Mouse (Mus musculus) spleen, postnatal 4 days (tissue): Measurements from ENCODE around the gene 4930523C07Rik.

Source experiments
- DNase-seq, 2 experiments: peaks; one replicate each; pipeline ENCODE4 v3.0.0; 2022; ENCODE audit warnings: low spot score in 2 of 2

4930523C07Rik gene

GRCm38 (mm10) chr1:160044237-160045021, at the start of gene 4930523C07Rik:
Gene 4930523C07Rik, plus strand, starts transcription at chr1:160044382.
- peak; percentile 81 to 91 for DNase-seq

- no peak for DNase-seq
Measured at GRCm38 (mm10) chr1:159997329-159997728, 46.9 kb upstream of the 4930523C07Rik start.

GRCm38 (mm10) chr1:159998349-159998748, 45.8 kb upstream of the 4930523C07Rik start:
- DNase-seq: no peak

DNA sequence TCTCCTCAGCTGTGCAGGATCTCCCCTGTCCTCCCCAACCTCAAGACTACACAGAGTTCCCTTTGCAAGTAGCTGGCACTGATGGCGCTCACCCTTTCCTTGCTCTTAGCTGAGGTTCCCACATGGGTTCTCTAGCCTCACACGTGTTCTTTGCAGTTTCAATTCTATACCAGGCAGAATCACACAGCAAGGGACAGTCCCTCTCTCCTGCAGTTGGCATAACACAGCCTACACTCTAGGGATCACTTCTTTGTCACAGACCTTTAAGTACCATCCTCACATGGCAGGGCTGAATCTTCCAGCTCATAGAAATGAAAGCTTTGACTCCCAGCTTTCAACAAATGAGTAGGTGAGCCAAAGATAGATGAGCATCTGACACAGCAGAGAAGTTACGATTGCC, 45.0 kb upstream of the 4930523C07Rik start:
- no peak for DNase-seq

- DNase-seq: no peak
Measured at GRCm38 (mm10) chr1:160005319-160005718, 38.9 kb upstream of the 4930523C07Rik start.

- DNase-seq: no peak
Measured at GRCm38 (mm10) chr1:160006919-160007588, 37.1 kb upstream of the 4930523C07Rik start.

DNA sequence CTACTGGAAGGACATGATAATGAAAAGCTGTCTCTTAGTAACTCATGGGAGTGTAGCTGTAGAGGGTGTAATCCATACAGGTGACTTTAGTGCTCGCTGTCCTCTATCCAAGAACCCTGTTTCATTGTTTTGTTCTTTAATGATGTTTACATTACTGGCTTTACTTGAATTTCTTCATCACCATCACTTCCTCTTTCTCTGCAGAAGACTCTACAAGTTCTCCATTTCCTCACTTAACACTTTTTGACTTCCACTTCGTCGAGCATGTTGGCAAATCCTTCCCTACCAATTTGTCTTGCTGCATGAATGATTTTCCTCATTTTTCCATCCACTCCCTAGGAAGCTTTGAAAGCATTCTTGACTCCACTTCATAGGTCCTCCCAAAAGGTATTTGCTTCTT, 31.1 kb upstream of the 4930523C07Rik start:
- no peak for DNase-seq

DNA sequence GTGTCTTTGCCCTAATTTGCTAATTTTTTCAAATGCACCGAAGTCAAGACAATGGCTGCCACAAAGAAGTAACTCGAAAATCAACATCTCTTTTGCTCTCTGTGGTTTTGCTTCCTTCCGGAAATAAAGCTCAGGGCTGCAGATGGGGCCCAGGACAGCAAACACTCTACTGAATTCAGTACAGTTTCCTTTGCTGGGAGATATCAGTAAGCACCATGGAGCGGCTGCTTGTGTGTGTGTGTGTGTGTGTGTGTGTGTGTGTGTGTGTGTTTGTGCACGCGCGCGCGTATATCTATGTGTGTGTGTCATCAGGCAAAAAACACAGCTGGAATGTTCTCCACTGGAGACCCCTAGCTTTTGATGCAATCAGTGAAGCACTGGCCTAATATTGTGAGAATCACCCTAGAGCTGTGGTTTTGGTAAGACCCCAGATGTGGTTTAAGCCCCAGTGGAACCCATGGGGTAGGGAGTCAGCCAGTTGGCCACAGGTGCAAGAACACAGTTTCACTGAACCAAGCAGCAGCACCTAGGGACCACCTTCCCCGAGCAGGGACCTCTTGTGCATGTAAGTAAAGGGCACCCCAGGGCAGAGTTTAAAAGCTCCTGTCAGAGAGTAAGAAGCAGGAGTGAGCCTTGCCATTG, 19.7 kb upstream of the 4930523C07Rik start:
- DNase-seq: peak; percentile 46 to 73

DNA sequence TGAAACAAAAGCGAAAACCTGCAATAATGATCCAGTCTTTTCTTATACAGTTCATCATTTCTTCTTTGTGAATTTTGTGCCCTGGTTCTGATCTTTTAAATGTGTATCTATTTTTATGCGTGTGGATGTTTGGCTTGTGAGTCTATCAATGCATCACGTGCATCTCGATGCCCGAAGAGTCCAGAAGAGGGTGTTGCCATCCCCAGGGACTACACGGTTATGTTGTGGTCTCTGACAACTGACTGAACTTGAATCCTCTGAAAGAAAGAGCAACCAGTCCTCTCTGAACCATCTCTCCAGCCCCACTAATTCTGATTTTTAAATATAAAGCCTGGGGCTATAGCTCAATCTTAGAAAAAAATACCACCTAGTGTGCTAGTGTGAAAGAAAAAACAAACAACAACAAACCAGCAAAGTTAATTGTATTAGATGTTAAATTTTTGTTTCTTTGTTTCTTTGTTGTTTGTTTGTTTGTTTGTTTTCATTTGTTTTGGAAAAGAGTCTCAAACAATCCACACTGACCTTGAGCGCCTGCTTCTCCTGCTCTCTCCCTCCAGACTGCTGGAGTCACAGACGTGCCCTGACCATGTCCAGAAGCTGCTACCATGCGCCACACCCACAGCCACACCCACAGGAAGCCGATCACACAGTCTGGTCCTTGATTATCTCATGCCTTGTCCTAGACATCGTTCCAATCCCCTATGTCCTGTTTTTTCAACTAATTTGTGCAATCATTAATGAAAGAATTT, 18.9 kb upstream of the 4930523C07Rik start:
- no peak for DNase-seq

DNA sequence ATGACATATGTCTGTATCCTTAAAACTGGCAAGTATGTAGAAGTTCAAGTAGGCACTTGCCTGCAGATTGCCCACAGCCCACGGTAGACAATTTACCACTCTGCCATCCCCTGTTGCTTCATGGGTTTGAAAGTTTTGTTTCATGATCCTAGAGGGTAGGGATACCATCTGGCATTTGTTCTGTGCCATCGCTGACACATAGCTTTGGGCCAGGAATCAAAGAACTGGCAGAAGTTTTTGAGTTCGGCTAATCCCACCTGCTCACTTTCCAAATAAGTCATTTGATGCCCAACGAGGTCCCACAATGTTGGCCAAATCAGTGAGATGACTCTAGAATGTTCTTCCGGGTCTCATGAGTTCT, 18.3 kb upstream of the 4930523C07Rik start:
- no peak for DNase-seq

DNA sequence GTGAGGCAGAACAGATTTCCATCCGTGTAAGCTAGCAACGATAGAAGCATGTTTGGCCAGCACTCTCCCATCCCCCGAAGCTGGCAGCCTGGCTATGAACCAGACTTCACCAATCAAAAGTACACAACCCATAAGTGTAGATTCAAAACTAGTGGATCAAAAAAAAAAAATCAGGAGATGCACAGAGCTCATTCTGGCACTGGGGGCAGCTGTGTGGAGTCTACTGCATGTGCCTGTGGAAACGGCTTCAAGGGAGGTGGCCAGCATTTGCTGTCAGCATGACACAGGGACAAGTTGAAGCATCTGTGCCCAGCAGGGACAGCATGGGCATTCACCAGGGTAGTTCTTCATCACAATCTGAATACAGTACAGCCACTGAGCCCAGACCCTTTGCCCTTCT, 16.2 kb upstream of the 4930523C07Rik start:
- no peak for DNase-seq

DNA sequence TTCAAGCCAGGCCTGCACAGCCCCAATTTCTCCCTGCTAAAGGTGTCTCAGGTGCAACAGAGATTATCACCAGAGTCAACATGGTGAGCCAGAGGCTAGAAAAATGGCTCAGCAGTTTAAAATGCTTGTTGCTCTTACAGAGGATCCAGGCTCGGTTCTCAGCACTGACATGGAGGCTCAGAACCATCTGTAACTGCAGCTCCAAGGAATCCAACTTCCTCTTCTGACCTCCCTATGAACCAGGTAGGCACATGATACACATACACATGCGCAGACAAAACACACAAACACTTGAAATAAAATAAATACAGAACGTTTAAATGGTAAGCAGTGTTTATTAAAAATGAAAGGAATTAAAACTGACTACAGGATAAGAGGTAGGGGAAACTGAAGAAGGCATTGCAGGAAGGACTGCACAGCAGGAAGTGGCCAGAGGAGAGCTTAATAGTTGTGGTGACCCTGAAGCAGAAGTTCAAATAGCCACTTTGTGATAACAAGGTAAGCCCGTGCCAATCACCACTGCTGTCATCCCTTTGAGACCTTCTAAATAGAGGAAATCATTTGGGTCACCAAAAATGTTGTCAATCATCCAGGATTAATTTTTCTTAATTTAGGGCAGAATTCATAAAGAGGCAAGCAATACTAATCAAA, 10.1 kb upstream of the 4930523C07Rik start:
- no peak for DNase-seq

- DNase-seq: no peak
Measured at GRCm38 (mm10) chr1:160035561-160035960, 8.6 kb upstream of the 4930523C07Rik start.

DNA sequence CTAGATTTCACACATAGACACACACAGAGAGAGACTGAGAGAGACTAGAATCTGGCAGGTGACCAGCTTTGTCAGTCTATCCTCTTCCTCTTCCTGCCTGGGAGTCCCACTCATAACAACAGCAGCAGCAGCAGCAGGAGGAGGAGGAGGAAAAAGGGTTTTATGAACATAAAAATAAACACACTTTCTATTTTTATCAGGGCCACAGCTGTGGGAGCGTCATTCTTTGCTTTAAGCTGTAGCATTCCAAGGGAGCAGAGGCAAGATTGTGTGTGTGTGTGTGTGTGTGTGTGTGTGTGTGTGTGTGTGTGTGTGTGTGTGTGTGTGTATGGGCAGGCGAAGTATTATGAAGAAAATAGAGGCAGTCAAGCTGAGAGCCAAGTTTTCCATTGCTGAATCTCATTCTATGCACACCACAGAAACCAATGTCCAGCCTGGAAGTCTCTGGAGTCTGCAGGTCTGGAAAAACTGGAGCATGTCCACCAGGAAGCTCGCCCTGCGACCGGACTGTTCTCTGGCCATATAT, 7.1 kb upstream of the 4930523C07Rik start:
- DNase-seq: no peak

DNA sequence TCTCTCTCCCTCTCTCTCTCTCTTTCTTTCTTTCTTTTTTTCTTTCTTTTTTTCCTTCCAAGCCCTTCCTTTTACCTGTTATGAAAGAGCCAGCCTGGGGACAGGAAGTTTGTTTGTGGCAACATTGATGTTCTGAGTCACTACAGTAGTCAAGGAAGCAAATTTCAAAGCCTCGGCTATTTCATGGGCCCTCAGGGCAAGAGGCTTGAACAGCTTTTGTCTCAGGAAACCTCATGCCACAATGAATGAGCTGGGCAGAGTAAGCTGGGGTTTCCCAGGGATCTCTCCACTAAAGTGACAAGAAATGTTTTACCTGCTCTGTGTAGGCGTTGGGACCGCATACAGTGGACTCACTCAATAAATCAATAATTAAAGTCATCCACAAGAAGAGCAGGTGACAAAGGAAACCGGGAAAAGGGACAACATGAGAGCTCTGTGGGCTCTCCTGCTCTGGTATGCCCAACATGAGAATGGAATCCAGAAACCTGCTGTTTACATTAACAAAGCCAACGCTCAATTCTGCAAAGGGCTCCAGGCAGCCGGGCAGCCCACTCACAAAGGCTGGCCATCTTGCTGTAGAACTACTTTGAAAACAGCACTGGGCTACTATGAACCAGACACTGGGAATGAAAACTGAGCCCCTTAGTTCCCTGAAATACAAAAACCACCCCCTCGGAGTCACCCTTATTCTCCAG, 4.1 kb upstream of the 4930523C07Rik start:
- no peak for DNase-seq

DNA sequence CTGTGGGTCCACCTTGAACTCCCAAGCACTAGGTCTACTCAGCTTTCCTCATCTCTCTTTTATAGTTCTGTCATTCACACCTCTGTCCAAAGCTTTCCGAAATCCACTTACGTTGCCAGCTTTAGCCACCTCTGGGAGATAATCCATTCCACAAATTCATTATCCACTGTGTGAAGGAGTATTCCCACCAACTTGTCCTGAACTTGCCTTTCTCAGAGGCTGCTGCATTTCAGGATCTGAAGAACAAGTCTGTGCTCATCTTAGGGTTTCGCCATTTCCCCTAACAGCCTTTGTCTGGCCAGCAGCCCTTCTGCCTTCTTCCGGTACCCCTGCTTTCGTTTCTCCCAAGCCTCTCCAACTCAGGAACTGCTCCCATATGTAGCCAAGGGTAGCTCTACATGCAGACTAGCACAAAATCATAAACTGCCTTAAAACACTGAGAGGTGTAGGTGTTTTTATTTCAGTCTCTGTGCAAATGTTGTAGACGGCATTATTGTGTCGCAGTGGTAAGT, 2.9 kb upstream of the 4930523C07Rik start:
- no peak for DNase-seq

DNA sequence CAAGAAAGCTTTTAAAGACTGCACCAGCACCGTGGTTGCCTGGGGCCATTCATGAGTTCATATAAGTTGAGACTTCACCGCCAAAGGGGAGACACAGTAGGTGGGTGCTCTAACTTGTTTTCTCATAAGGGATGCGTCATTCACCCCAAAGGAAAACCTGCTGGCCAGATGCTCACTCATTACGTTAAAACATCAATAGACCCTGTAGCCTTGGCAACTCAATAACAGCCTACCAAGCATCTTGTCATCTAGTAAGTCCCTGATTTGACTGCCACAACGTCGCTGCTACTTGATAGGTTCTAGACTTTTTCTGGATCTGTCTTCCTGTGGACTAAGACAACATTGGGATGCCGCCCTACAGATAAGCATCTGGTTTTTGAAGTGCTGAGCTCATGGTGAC, 1.8 kb upstream of the 4930523C07Rik start:
- DNase-seq: no peak

DNA sequence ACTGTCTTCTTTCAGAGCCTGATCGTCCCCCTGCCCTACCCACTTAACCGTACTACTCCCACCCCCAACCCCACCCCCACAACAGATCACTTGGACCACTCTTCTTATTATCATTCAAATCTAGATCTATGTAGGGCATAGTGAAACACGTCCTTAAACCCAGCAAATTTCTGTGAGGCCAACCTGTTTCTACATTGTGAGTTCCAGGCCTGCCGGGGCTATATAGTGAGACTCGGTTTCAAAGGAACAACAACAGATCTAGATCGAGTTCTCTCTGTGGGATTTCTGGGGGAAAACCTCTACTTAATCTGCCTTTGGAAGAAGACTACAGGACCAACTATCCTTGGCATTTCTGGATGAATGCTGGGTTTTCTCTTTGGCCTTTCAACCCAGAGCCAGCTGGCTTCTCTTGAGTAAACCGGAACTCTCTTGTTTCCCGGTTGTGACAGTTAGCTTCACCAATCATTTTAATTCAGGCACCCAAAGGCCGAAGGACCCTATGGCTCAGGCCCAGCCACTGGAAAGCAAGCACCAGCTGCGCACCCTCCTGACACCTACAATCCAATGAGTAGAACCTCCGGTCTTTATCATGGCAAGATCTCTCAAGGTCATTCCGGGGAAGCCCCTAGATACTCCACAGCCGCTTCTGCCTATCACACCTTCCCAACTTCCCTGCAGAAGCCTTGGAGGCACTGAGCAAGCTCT, 759 bp upstream of the 4930523C07Rik start:
- no peak for DNase-seq

DNA sequence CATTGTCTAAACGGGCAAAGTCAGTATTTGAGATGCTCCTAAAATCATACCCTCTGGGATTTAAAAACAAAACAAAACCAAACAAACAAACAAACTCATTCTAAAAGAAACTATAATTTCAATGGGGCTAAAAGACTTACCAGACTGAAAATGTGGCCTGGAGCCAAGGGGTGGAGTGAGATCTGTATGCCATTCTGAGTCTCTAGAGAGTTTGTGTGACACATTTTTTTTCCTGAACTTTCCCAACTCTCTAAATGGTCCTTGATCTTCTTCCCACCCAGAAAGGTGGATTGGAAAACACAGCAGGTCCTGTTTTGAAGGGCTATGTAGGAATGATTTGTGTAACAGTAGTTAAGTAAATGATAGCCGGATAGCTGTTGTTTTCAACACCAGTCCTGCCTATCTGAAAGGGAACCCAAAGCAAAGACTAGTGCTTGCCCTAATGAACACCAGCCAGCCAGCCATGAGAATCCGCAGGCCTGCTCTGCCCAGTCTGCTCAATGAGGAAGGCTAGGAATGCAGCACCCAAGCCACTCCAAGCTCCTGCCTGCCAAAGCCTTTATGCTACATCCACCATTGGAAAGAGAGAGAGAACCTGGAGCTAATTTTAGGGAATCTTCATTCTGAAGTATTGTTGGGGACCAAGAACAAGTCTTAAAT, 1.0 kb downstream of the 4930523C07Rik start:
- no peak for DNase-seq
